Mouse (Mus musculus) embryonic fibroblast, embryonic 13.5 days (primary cell): ENCODE measurements around the gene Tesk1.

ENCODE experiments used
- CTCF ChIP-seq: IDR thresholded peaks from 2 replicates; pipeline ENCODE4 v1.5.1; 2011; ENCODE audit warnings: mild to moderate bottlenecking, control low read depth, low read length, moderate library complexity, borderline replicate concordance; ENCODE audit not compliant: insufficient read depth
- POLR2A ChIP-seq: IDR thresholded peaks from 2 replicates; pipeline ENCODE4 v1.6.1; 2011; ENCODE audit warnings: low read depth, mild to moderate bottlenecking, control low read depth, low read length, moderate library complexity

GRCm38 (mm10) chr4:43490801-43491200, 49.1 kb downstream of the Tesk1 start:
- no peak for TF ChIP-seq POLR2A
- TF ChIP-seq CTCF: no peak
